Mouse (Mus musculus): Measurements from ENCODE around the gene Etv6.
A peak's percentile ranks its signal among the peaks of the same experiment; 100 is the strongest.

Gene Etv6

GRCm38 (mm10) chr6:134207391-134208179, 172.1 kb downstream of the Etv6 start:
- DNase-seq (ENCODE audit: low read depth, low spot score): peak; percentile 30

- DNase-seq (ENCODE audit: low read depth, low spot score): no peak
Observed at GRCm38 (mm10) chr6:134208180-134208952, 172.9 kb downstream of the Etv6 start.

DNA sequence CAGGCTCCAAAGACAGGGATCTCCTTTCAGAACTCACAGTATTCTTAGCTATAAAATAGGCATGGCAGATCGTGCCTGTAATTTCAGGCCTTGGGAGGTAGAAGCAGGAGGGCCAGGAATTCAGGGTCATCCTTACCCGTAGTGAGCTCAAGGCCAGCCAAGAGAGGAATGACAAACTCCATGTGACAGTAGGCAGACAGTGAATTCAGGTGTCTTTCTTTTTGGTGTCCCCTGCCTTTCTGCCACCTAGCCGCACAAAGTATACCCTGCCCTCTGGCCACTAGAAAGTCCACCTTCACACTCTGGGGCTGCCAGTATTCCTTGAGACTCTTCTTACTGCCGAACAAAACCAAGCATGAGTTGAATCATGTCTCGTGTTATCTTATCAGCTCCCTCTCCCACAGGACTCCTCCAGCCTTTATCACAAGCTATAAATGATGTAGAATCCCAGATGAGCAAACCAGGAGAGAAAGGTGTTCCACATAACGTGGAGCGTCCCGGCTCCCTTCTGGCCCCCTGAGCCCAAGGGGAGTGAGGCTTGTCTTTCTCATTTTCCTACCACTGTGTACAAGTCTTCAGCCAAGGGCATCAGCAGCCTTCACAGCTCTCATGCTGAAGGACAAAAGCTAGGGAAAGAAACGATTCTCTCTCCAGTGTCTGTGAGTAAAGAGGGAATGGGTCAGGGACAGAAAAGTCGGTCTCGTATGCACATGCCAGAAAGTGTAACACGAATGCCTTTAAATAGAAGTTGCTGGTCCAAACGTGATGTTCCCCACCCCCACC, 175.4 kb downstream of the Etv6 start:
- no peak for DNase-seq (ENCODE audit: low read depth, low spot score)

DNA sequence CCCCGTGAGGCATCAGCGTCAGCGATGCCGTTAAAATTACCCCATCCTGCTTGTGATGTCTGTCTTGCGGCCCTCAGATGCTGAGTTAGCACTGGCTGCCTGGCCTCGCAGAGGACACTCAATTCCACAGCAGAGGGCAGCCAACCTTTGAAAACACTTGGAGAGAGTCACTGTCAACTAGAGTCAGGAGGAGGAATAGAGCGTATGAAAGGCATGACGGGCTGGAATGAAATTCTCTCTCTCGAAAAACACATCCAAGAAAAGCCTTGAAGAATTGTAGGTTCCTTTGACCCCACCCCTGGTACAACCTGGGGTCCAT, 175.9 kb downstream of the Etv6 start:
- DNase-seq (ENCODE audit: low read depth, low spot score): no peak

- no peak for DNase-seq (ENCODE audit: low read depth, low spot score)
Observed at GRCm38 (mm10) chr6:134217747-134218146, 182.2 kb downstream of the Etv6 start.

GRCm38 (mm10) chr6:134218441-134218840, 182.9 kb downstream of the Etv6 start:
- DNase-seq (ENCODE audit: low read depth, low spot score): no peak

GRCm38 (mm10) chr6:134219358-134219757, 183.9 kb downstream of the Etv6 start:
- no peak for DNase-seq (ENCODE audit: low read depth, low spot score)

DNA sequence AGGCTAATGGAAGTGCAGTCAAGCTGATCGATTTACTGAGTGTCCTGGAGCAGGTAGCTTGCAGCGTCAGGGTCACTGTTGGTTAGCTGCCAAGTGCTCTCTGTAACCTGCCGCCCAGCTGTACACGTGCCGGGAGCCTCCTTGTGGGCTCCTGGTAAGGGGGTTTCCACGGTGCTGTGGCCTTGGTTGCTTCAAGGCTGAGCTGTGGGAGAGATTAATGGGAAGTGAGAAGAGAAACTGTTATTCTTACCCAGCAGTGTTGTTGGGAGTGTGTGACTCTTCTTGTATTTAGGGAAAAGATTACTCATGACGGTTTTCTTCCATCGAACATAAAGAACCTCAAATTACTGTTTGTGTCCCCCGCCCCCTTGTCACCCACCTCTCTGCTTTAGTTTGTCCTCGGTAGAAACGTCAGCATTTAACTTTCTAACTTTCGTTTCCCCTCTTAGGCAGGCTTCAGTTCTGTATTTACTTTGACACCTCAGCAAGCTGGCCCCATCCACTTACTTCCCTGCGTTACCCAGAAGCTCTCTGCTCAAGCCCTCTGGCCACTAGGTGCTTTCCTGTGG, 184.8 kb downstream of the Etv6 start:
- no peak for DNase-seq (ENCODE audit: low read depth, low spot score)

DNA sequence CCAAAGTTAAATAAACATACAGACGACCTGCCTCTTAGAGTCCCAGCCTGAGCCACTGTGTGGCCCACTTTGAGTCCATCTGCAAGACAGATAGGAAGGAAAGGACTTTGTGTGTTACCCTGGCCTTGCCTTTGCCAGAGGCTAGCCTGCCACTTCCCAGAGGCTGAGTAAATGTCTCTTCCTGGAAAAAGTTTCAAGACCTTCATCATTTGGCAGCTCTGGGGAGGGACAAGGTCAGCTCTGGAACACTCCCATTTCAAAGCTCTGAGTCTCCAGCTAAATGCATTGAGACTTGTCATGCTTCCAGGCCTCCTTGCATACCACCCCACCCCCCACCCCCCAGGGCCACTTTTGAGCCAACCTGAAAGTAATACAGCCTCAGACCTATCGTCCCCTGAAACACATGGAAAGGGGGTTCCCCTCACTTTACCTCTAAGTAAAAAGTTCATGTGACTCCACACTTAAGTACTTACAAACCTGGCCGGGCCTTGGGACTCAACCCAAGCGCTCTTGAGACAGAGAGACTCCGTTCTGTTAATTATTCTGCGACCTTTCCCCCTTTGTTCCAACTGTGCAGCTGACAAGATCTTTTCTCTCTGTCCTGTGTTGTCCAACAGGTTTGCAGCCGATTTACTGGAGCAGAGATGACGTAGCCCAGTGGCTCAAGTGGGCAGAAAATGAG, 186.9 kb downstream of the Etv6 start:
- no peak for DNase-seq (ENCODE audit: low read depth, low spot score)

- DNase-seq (ENCODE audit: low read depth, low spot score): no peak
Observed at GRCm38 (mm10) chr6:134225564-134225963, 190.1 kb downstream of the Etv6 start.

DNA sequence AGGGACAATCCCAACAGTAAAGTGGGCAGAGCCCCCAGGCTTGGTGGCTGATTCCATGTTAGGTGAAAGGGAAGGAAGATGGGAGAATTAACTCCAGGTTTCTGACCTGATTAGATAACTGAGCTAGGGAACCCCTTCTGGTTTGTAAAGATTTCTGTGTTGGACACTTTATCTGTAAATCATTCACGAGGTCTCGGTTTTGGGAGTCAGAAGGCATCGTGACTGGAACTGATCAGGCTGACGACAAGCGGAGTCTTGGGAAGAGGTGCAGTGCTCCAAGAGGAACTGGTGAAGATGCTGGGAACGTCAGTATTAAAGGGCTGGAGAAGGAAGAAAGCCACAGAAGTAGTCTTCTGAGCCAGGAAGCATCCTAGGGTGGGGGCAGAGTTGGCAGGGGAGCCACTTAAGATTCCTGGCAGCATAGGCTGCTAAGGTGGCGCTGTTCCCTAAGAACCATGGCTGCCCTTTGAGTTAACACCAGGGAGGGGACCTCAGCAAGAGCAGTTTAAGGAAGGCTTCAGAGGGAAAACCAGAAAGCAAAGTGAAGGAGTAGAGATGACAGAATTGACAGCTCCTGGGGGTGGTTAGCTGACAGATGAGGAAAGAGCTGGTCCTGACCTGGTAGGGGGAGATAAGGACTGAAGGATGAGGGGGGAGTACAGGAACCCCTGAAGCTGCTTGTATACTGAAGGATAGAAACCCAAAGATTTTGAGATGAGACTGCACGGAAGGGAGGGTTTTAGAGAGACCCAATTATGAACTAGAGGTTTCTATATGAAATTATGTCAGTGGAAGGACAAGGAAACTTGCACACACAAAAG, 191.1 kb downstream of the Etv6 start:
- DNase-seq (ENCODE audit: low read depth, low spot score): no peak

- DNase-seq (ENCODE audit: low read depth, low spot score): no peak
Observed at GRCm38 (mm10) chr6:134236311-134236710, 200.8 kb downstream of the Etv6 start.

- DNase-seq (ENCODE audit: low read depth, low spot score): no peak
Observed at GRCm38 (mm10) chr6:134238455-134238854, 203.0 kb downstream of the Etv6 start.

DNA sequence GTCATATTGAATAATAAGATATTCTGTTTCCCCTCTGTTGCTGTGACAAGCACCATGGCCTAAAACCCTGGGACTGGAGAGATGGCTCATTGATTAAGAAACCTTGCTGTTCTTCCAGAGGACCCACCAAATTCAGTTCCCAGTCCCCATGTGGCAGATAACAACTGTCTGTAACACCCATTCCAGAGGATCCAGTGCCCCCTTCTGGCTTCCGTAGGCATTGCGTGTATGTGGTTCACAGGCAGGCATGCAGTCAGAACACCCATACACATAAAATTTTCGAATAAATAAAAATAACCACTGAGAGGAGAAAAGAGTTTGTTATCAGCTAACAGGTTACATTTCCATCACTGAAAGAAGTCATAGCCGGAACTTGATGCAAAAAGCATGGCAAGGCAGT, 205.5 kb downstream of the Etv6 start:
- DNase-seq (ENCODE audit: low read depth, low spot score): no peak

GRCm38 (mm10) chr6:134243119-134243518, 207.6 kb downstream of the Etv6 start:
- no peak for DNase-seq (ENCODE audit: low read depth, low spot score)

DNA sequence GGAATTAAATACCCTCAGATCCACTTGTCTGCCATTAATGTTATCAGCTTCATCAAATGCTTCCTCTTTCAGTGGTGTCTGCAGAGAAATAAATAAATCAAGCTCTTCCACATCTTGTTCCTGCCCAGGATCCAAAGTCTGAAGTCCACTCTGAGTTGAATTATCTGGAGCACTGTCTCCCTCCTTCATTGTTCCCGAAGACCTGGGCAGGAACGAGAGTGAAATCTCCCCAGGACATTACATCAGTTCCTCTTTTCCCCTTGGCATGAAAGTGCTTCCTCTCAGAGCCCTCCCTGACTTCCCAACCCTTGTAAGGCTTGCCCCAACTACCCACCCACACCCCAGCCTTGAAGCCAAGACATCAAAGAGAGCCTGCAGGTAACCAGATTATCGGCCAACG, 208.0 kb downstream of the Etv6 start:
- DNase-seq (ENCODE audit: low read depth, low spot score): no peak

DNA sequence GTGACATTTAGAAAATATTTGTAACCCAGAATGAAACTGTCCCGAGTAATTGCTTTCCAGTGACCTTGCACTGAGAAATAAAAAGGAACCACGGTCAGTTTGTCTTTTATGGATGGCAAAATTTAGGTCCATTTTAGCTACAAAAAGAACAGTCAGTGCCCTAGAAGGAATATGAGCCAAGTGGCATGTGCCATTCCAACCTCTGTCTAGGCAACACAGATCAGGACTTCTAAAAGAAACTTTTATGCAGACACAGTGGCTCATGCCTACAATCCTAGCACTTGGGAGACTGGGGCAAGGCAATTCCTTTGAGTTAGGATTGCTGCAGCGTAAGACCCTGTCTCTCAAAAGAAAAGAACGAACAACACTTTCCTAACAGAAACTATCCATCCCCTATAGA, 208.6 kb downstream of the Etv6 start:
- no peak for DNase-seq (ENCODE audit: low read depth, low spot score)

DNA sequence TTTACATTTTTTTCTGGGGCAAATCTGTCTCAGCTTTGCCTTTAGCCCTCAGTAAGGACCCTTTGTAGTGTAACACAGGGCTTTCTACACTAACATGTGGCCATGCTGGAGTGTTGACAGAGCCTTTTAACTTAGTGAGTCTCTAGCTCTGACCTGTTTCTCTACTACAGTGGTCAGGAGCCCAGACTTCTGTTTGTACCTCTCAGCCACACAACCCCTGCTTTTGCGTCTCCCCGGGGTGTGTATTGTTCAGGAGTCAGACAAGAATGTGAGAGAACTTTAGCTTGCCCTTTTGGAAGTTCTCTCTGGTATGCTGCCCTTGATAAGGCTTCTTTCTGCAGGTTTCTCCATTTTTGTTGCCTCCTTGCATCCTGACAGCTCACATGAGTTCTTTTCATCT, 210.6 kb downstream of the Etv6 start:
- DNase-seq (ENCODE audit: low read depth, low spot score): no peak

GRCm38 (mm10) chr6:134247324-134247723, 211.8 kb downstream of the Etv6 start:
- no peak for DNase-seq (ENCODE audit: low read depth, low spot score)

DNA sequence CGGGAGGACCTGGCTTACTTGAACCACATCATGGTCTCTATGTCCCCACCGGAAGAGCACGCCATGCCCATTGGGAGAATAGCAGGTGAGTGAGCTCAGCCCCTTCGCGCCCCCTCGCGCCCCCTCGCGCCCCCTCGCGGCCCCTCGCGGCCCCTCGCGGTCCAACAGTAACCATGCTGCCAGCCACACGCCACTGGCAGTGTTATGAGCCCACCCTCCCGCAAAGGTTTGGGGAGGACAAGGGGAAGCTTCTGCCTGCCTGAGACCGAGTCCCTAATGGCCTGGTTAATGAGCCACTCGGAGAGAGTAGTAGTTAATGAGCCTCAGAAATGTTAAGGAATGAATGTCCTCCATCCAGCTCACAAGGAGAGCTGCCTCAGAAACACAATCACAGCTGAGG, 213.2 kb downstream of the Etv6 start:
- no peak for DNase-seq (ENCODE audit: low read depth, low spot score)

DNA sequence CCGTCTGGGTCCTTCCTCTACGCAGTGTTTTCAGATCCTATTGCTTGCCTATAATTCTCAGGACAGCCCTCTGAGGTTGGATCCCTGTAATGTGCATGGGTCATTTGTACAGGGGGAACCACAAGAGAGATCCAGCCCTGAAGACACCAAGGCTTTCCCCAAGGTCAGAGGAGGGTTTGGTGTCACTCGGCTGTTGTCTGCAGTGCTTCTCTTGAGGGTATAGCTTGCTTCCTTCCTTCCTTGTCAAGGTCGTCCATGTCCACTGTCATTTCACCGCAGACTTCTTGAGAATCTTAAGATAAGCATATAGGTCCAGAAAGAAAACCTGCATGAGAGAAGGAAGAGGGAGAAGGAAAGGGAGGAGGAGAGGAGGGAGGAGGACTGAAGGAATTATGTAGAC, 215.3 kb downstream of the Etv6 start:
- no peak for DNase-seq (ENCODE audit: low read depth, low spot score)
